Mouse (Mus musculus): Measurements from ENCODE around the gene Ankrd6. TPM values are rescaled to one million over a fixed set of nuclear protein-coding genes. Genes with fewer than 3 reads are reported as not detected.

Gene Ankrd6
- total and polyA plus RNA-seq, 2 experiments from 2014 or later: 2.3 to 20.0 TPM

DNA sequence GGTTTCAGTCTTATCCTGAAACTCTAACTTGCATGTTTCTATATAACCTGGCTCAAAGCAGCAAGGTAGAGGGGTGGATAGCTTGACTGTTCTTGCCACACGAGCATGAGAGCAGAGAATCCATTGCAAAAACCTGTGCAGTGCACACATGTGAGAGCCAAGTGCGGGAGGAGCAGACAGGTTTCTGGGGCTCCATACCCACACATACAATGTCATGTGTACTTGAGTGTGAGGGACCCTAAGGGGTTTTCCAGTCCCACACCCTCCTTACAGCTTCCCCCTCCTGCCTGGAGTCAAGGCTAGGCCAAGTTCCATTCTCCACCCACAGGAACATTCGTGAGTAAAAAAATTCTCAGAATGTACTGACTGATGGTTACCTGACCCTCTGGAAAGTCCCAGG, 10.8 kb upstream of the Ankrd6 start:
- Histone ChIP-seq H3K4me3 (ENCODE audit: low read depth, low read length) (no peak overlapping the region), H3K36me3 (replicated peaks; ENCODE audit: control insufficient read depth, insufficient read depth, low read length) (no peaks in the 10 kb centered on the region), H3K9me3 (replicated peaks; ENCODE audit: control insufficient read depth, low read length) (no peaks in the 10 kb centered on the region), H3K9ac (replicated peaks; ENCODE audit: low read depth, low read length) (no peak overlapping the region), H3K27me3 (ENCODE audit: control insufficient read depth, insufficient read depth, low read length) (no peaks in the 10 kb centered on the region), H3K4me1 (ENCODE audit: control insufficient read depth, insufficient read depth) (no peaks in the 10 kb centered on the region), H3K4me2 (ENCODE audit: low read depth, low read length) (no peak overlapping the region), H3K27ac (ENCODE audit: low read depth) (no peak overlapping the region)
- DNase-seq (ENCODE audit: low spot score) (no peak), ATAC-seq (ENCODE audit: insufficient read depth, low read depth) (no peak)
- whole genome bisulfite sequencing: 70% methylated on average over 3 of the region's 3 CpGs
- no peak for TF ChIP-seq EP300 (IDR thresholded peaks at IDR 0.05; ENCODE audit: low read depth)
- no peak for TF ChIP-seq CTCF (IDR thresholded peaks at IDR 0.05; ENCODE audit: low read depth)

DNA sequence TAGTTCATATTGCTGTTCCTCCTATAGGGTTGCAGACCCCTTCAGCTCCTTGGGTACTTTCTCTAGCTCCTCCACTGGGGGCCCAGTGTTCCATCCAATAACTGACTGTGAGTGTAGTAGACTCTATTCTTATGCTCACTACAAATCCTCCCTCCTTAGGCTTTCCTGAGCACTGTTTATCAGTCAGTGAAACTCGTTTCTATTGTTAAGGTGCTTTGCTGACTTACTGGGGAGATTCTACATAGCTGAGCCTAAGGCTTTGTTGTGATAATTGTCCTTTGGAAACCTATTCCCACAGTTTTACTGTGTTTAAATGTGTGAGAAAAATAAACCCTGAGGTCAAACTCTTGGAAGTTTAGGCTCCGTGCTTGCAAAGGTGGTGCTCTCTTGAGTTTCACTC, 5.8 kb upstream of the Ankrd6 start:
- no peak for TF ChIP-seq EP300 (IDR thresholded peaks at IDR 0.05; ENCODE audit: low read depth)
- no peak for TF ChIP-seq CTCF (IDR thresholded peaks at IDR 0.05; ENCODE audit: low read depth)
- ATAC-seq (ENCODE audit: insufficient read depth, low read depth) (no peak), DNase-seq (ENCODE audit: low spot score) (no peak)
- Histone ChIP-seq H3K4me1 (ENCODE audit: control insufficient read depth, insufficient read depth) (0 out of 2 replicates have a peak, but pooled peaks cover 4% of the 10 kb centered on the region), H3K27ac (ENCODE audit: low read depth) (no peak overlapping the region), H3K9ac (replicated peaks; ENCODE audit: low read depth, low read length) (no peak overlapping the region), H3K4me3 (ENCODE audit: low read depth, low read length) (no peak overlapping the region), H3K27me3 (ENCODE audit: control insufficient read depth, insufficient read depth, low read length) (peaks cover 7% of the 10 kb centered on the region; the same call in 1 of the 2 replicates), H3K36me3 (replicated peaks; ENCODE audit: control insufficient read depth, insufficient read depth, low read length) (no peaks in the 10 kb centered on the region), H3K4me2 (ENCODE audit: low read depth, low read length) (no peak overlapping the region), H3K9me3 (replicated peaks; ENCODE audit: control insufficient read depth, low read length) (no peaks in the 10 kb centered on the region)
- WGBS: 48% methylated on average over 2 of the region's 2 CpGs

- Histone ChIP-seq H3K9ac (replicated peaks; ENCODE audit: low read depth, low read length) (no peak overlapping the region), H3K36me3 (replicated peaks; ENCODE audit: control insufficient read depth, insufficient read depth, low read length) (no peaks in the 10 kb centered on the region), H3K9me3 (replicated peaks; ENCODE audit: control insufficient read depth, low read length) (no peaks in the 10 kb centered on the region), H3K27me3 (ENCODE audit: control insufficient read depth, insufficient read depth, low read length) (peaks cover 14% of the 10 kb centered on the region), H3K27ac (ENCODE audit: low read depth) (no peak overlapping the region), H3K4me1 (ENCODE audit: control insufficient read depth, insufficient read depth) (peaks cover 9% of the 10 kb centered on the region; the same call in 1 of the 2 replicates), H3K4me2 (ENCODE audit: low read depth, low read length) (peak overlapping the region; percentile 87; the same call in 1 of the 2 replicates), H3K4me3 (ENCODE audit: low read depth, low read length) (no peak overlapping the region)
- ATAC-seq (ENCODE audit: insufficient read depth, low read depth): no peak
- no peak for DNase-seq (ENCODE audit: low spot score)
- 17% methylated on average over 7 of the region's 7 CpGs for WGBS
- no peak for TF ChIP-seq CTCF (IDR thresholded peaks at IDR 0.05; ENCODE audit: low read depth)
- no peak for TF ChIP-seq EP300 (IDR thresholded peaks at IDR 0.05; ENCODE audit: low read depth)
These were observed 2.0 kb upstream of the Ankrd6 start for GRCm38 (mm10) chr4:32952681-32953080.

GRCm38 (mm10) chr4:32951035-32951940, 647 bp upstream of the Ankrd6 start:
- H3K4me3 ChIP-seq (ENCODE audit: low read depth, low read length): peak overlapping the region; percentile 70
- peak overlapping the region; percentile 87 for H3K4me2 ChIP-seq (ENCODE audit: low read depth, low read length)
- WGBS: 6% methylated on average over 34 of the region's 34 CpGs
- DNase-seq (ENCODE audit: low spot score) (no peak), ATAC-seq (ENCODE audit: insufficient read depth, low read depth) (peak; percentile 28; the same call in 1 of the 2 replicates)
- TF ChIP-seq CTCF (IDR thresholded peaks at IDR 0.05; ENCODE audit: low read depth) (no peak), EP300 (IDR thresholded peaks at IDR 0.05; ENCODE audit: low read depth) (no peak)
- no peak overlapping the region for H3K27ac ChIP-seq (ENCODE audit: low read depth)
- H3K36me3 ChIP-seq (replicated peaks; ENCODE audit: control insufficient read depth, insufficient read depth, low read length): no peaks in the 10 kb centered on the region
- H3K9ac ChIP-seq (replicated peaks; ENCODE audit: low read depth, low read length): no peak overlapping the region
- peaks cover 12% of the 10 kb centered on the region; the same call in 1 of the 2 replicates for H3K4me1 ChIP-seq (ENCODE audit: control insufficient read depth, insufficient read depth)
- H3K27me3 ChIP-seq (ENCODE audit: control insufficient read depth, insufficient read depth, low read length): peaks cover 14% of the 10 kb centered on the region
- H3K9me3 ChIP-seq (replicated peaks; ENCODE audit: control insufficient read depth, low read length): no peaks in the 10 kb centered on the region

DNA sequence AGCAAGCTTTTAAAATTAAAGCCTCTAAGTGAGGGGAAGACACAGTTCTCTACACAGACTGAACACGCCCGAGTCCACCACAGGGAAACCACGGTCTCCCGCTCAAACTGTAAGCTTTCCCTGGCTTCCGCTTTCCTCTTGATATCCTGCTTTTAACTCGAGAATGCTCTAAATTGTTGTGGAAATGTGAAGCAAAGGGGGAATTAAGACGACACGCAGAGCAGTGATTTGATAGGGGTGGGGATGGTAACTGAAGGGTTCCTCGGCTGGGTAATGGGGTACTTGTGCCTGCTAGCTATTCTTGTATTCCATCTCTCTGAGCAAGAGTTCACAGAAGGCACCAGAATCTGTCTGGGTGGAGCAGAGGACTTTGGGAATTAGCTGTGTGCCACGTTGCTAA, 1.9 kb downstream of the Ankrd6 start:
- no peak overlapping the region for H3K27ac ChIP-seq (ENCODE audit: low read depth)
- ATAC-seq (ENCODE audit: insufficient read depth, low read depth): no peak
- no peak overlapping the region for H3K9ac ChIP-seq (replicated peaks; ENCODE audit: low read depth, low read length)
- no peaks in the 10 kb centered on the region for H3K9me3 ChIP-seq (replicated peaks; ENCODE audit: control insufficient read depth, low read length)
- peaks cover 12% of the 10 kb centered on the region; the same call in 1 of the 2 replicates for H3K4me1 ChIP-seq (ENCODE audit: control insufficient read depth, insufficient read depth)
- H3K36me3 ChIP-seq (replicated peaks; ENCODE audit: control insufficient read depth, insufficient read depth, low read length): no peaks in the 10 kb centered on the region
- no peak overlapping the region for H3K4me3 ChIP-seq (ENCODE audit: low read depth, low read length)
- WGBS: 57% methylated on average over 10 of the region's 10 CpGs
- no peak for DNase-seq (ENCODE audit: low spot score)
- H3K4me2 ChIP-seq (ENCODE audit: low read depth, low read length): no peak overlapping the region; the same call in 1 of the 2 replicates
- H3K27me3 ChIP-seq (ENCODE audit: control insufficient read depth, insufficient read depth, low read length): peaks cover 14% of the 10 kb centered on the region
- TF ChIP-seq CTCF (IDR thresholded peaks at IDR 0.05; ENCODE audit: low read depth): no peak
- no peak for TF ChIP-seq EP300 (IDR thresholded peaks at IDR 0.05; ENCODE audit: low read depth)

Data from heart, postnatal 0 days (tissue).